Mouse (Mus musculus) stomach, postnatal 0 days (tissue): ENCODE results near the gene Acsm2. TPM values are rescaled to one million over a fixed set of nuclear protein-coding genes. Genes with fewer than 3 reads are reported as not detected.

Source experiments
- ATAC-seq: fragments of 200-750 bp; cut with Nextera tagmentation; 2 replicates; pipeline ENCODE4 v1.8.0; 2017; ENCODE audit not compliant: low FRiP score, low TSS enrichment
- DNase-seq: peaks from one replicate; pipeline ENCODE4 v3.0.0-alpha.2; 2016; ENCODE audit warnings: low spot score
- H3K27ac ChIP-seq: fragments of 300-500 bp; sonication (generic); replicated peaks from 2 replicates; pipeline ENCODE4 v1.5.1; 2014; ENCODE audit warnings: mild to moderate bottlenecking, control low read depth
- H3K27me3 ChIP-seq: fragments of 300-500 bp; sonication (generic); 2 replicates; pipeline ENCODE4 v1.6.1; 2014; ENCODE audit warnings: low read length; ENCODE audit not compliant: control insufficient read depth, insufficient read depth
- H3K36me3 ChIP-seq: fragments of 300-500 bp; sonication (generic); 2 replicates; pipeline ENCODE4 v1.6.1; 2014; ENCODE audit warnings: low read length, mixed read lengths; ENCODE audit not compliant: control insufficient read depth, insufficient read depth
- H3K4me1 ChIP-seq: fragments of 300-500 bp; sonication (generic); replicated peaks from 2 replicates; pipeline ENCODE4 v1.6.1; 2014; ENCODE audit warnings: antibody characterized with exemption; ENCODE audit not compliant: control insufficient read depth, insufficient read depth
- H3K4me2 ChIP-seq: fragments of 300-500 bp; sonication (generic); replicated peaks from 2 replicates; pipeline ENCODE4 v1.6.1; 2014; ENCODE audit warnings: low read depth, mild to moderate bottlenecking, control low read depth, moderate library complexity
- H3K4me3 ChIP-seq: fragments of 300-500 bp; sonication (generic); 2 replicates; pipeline ENCODE4 v1.5.1; 2014; ENCODE audit warnings: low read depth, low read length, control low read depth
- H3K9ac ChIP-seq: fragments of 300-500 bp; sonication (generic); 2 replicates; pipeline ENCODE4 v1.6.1; 2014; ENCODE audit warnings: mild to moderate bottlenecking, low read length, control low read depth, mixed read lengths
- H3K9me3 ChIP-seq: fragments of 300-500 bp; sonication (generic); 2 replicates; pipeline ENCODE4 v1.6.1; 2016; ENCODE audit warnings: low read length; ENCODE audit not compliant: control insufficient read depth
- CTCF ChIP-seq: IDR thresholded peaks from 2 replicates; pipeline ENCODE4 v1.5.1; 2016; ENCODE audit warnings: antibody characterized with exemption, low read depth, mild to moderate bottlenecking, moderate library complexity
- EP300 ChIP-seq: optimal IDR thresholded peaks from 2 replicates; pipeline ENCODE3; 2016; ENCODE audit warnings: antibody characterized with exemption
- WGBS: fragments of 180-500 bp; shearing (Covaris S2); extraction: QIAGEN DNeasy Blood & Tissue Kit; methylation state at CpG from one replicate; pipeline ENCODE4 v1.1.7; 2014; 5-methylcytosine and 5-hydroxymethylcytosine counted together
- polyA plus RNA-seq: library from polyadenylated mRNA; unstranded; fragments of >200 nt; fragmentation: Nextera tagmentation; extraction: Ambion mirVana; gene quantifications from 2 replicates; pipeline ENCODE4 v1.2.1, GENCODE M21; 2015

The Acsm2 gene
- polyA plus RNA-seq, result not detected in 2 replicates

DNA sequence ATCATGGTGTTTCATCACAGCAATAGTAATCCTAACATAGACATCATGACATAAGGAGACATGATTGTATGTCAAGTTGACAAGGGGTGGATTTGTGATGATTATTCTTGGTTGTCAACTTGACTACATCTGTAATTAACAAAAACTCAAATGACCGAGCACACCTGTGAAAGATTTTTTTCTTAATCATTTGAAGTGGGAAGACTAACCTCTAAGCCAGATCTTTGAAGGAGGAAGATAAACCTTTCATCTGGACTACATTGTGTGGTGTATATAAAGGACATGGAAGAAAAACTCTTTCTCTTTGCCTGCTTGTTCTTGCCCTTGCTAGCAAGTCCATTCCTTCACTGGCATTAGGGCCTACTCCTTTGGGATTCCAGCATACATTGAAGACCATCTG, at the start of gene Acsm2:
Gene Acsm2, plus strand, starts transcription at position 301 of the 400 bp plus-strand sequence.
- Histone ChIP-seq H3K27ac (no peak within 1 kb of the TSS), H3K9ac (no peak within 1 kb of the TSS), H3K4me1 (no peaks in the 10 kb centered on the region), H3K4me3 (no peak within 1 kb of the TSS), H3K27me3 (no peaks in the 10 kb centered on the region), H3K9me3 (no peaks in the 10 kb centered on the region), H3K4me2 (no peak within 1 kb of the TSS), H3K36me3 (no peaks in the 10 kb centered on the region)
- no peak for ATAC-seq
- DNase-seq, result no peak
- TF ChIP-seq CTCF, result no peak
- TF ChIP-seq EP300, result no peak
- 64% methylated on average over 1 of the region's 1 CpGs for WGBS

DNA sequence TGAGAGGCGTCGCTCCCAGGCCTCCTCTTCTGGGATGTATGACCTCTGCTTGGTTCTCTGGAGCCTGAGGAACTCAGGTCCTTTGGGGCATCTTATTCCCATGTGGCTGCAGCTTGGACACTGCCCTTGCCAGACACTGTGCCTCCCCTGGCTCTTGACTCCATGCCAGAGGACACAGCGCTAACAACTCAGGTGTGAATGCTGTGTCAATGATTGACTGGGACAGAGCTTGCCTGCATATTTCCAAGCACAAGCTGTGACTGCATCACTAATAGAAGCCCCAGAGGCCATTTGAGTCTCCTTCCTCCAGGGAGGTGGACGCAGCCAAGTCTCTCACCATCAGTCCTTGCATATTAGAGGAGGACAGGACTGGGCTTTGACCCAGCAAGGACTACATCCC, 43.0 kb upstream of the Acsm2 start:
- Histone ChIP-seq H3K4me2 (no peak overlapping the region), H3K9me3 (no peaks in the 10 kb centered on the region), H3K27ac (no peak overlapping the region), H3K36me3 (no peaks in the 10 kb centered on the region), H3K4me1 (no peaks in the 10 kb centered on the region), H3K4me3 (no peak overlapping the region), H3K27me3 (no peaks in the 10 kb centered on the region), H3K9ac (no peak overlapping the region)
- 81% methylated on average over 4 of the region's 4 CpGs for WGBS
- TF ChIP-seq CTCF (no peak), EP300 (no peak)
- ATAC-seq (no peak), DNase-seq (no peak)

DNA sequence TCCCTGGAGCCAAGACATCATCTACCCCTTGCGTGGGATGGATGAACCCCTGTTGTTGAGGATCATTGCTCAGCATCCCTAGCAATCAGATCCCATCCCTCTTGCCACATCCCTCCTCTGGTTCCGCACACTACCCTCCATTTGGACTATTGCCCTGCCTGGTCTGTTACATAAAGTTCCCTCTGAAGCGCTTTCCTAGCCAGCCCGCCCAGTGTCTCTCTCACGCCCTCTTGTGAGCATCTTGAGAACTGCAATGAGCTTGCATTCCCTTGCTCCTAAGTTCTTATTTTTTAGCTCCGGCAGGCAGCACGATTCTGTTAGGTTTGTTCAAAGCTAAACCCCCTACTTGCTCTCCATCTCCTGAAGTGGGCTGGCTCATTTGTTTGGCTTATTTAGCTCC, 41.1 kb upstream of the Acsm2 start:
- no peak overlapping the region for H3K9ac ChIP-seq
- H3K9me3 ChIP-seq, result no peaks in the 10 kb centered on the region
- H3K36me3 ChIP-seq, result no peaks in the 10 kb centered on the region
- H3K4me1 ChIP-seq, result no peaks in the 10 kb centered on the region
- no peak overlapping the region for H3K4me2 ChIP-seq
- H3K27ac ChIP-seq, result no peak overlapping the region
- TF ChIP-seq CTCF (peak; percentile 75), EP300 (no peak)
- WGBS, result 28% methylated on average over 7 of the region's 7 CpGs
- H3K27me3 ChIP-seq, result no peaks in the 10 kb centered on the region
- H3K4me3 ChIP-seq, result no peak overlapping the region
- ATAC-seq (no peak), DNase-seq (peak; percentile 60)

DNA sequence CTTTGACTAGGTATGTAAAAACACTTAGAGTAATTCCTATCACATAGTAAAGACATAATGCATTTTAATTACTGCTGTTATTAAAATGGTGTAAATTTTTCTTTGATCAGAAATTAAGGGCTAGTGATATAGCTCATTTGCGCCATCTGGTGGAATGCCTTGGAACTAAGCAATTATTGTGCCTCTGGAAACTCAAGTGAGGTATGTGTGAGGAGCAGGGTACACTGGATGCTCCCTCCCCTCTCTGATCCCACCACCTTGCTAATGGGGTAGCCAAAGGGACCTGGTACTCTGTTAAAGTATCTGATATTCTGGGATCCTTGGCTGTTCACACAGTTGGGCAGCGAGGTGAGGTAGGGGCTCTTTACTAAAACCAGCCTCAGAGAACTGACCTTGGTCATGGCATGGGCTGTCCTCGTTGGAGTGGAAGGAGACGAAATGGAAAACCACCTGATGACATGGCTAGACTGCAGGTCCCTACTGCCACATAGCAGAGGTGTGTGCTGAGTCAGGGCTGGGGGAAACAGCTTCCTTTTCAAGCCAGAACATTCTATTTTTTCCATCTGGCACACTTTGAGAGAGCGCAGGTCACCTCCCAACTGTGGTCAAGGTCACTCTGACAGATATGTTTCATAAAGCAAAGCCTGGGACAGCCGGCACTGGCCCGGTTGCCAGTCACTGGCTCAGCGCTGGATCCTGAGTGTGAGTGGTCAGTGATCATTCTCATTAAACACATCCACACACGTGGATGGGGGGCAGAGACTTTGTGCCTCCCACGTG, 38.5 kb upstream of the Acsm2 start:
- DNase-seq, result peak; percentile 41
- no peak overlapping the region for H3K27ac ChIP-seq
- no peak for ATAC-seq

DNA sequence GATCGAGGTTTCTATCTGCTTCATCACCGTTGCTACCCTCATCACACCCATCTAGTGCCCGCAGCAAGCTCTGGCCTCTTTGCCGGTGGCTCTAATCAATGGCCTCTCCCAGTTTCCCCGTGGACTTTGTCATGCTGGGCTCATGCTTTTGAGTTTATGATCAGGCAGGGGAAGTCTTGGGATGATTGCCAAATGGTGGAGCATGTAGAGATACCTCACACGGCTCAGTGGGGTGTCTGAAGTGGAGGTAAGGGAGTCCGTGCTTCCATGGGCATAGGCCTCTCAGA, 37.9 kb upstream of the Acsm2 start:
- 79% methylated on average over 7 of the region's 7 CpGs for WGBS
- DNase-seq (no peak), ATAC-seq (peak; percentile 42; the same call in 1 of the 2 replicates)
- Histone ChIP-seq H3K4me2 (no peak overlapping the region), H3K4me1 (no peaks in the 10 kb centered on the region), H3K9me3 (no peaks in the 10 kb centered on the region), H3K27me3 (no peaks in the 10 kb centered on the region), H3K27ac (no peak overlapping the region), H3K4me3 (no peak overlapping the region), H3K9ac (no peak overlapping the region), H3K36me3 (no peaks in the 10 kb centered on the region)
- TF ChIP-seq CTCF (no peak), EP300 (no peak)

More for the DNA sequence above, 38.5 kb upstream of the Acsm2 start:
- peak; percentile 83 for TF ChIP-seq CTCF
- TF ChIP-seq EP300, result no peak
- Histone ChIP-seq H3K4me1 (no peaks in the 10 kb centered on the region), H3K9ac (no peak overlapping the region), H3K4me3 (no peak overlapping the region), H3K9me3 (no peaks in the 10 kb centered on the region), H3K4me2 (no peak overlapping the region), H3K27me3 (no peaks in the 10 kb centered on the region), H3K36me3 (no peaks in the 10 kb centered on the region)
- WGBS, result 63% methylated on average over 10 of the region's 10 CpGs

DNA sequence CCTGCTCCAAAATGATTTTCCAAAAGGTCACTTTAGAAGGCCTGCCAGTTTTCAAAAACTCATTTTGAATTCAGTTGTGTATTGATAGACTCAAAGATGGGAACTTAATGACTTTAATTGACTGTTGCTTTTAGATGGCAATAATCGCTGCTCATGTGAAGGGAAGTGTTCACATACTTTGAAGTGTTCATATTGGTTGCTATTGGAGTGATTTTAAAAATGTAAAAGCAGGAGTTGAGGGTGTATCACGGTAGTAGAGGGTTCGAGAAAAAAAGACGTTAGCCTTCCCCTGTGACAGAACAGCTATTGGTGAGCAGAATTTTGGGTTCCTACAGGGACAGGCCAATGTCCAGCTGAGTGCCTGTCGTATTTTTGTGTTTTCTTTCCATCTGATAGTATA, 35.0 kb upstream of the Acsm2 start, which contains the start of gene Acsm5:
Gene Acsm5, plus strand, starts transcription at position 301 of the 400 bp plus-strand sequence.
- H3K36me3 ChIP-seq, result no peaks in the 10 kb centered on the region
- WGBS, result 66% methylated on average over 5 of the region's 5 CpGs
- no peak within 1 kb of the TSS for H3K9ac ChIP-seq
- no peak within 1 kb of the TSS for H3K27ac ChIP-seq
- DNase-seq (no peak), ATAC-seq (no peak)
- H3K4me2 ChIP-seq, result no peak within 1 kb of the TSS
- H3K9me3 ChIP-seq, result no peaks in the 10 kb centered on the region
- no peaks in the 10 kb centered on the region for H3K27me3 ChIP-seq
- no peak for TF ChIP-seq CTCF
- TF ChIP-seq EP300, result no peak
- no peaks in the 10 kb centered on the region for H3K4me1 ChIP-seq
- H3K4me3 ChIP-seq, result no peak within 1 kb of the TSS
